8 mouse cellular contexts compared by ENCODE assay signal in genomic region chr5:30391473-30391872, GRCm38 (mm10).
A peak's percentile ranks its signal among the peaks of the same experiment; 100 is the strongest.
DNase-seq lines count a peak whose midpoint lies in the region; TF ChIP-seq lines count a peak whose summit lies in the region.

No protein-coding gene starts in this region.

- H3K36me3 ChIP-seq in E14TG2a.4 (ENCODE audit: insufficient read depth, low read length), result no peaks in the 10 kb centered on the region

- intact Hi-C loops in gastrocnemius, postnatal 36 days (cut with DNase I), result loop anchor here (2.0 kb wide), 1 partner anchor 91 kb away; no protein-coding TSS in a partner anchor

- H3K9me3 ChIP-seq in E14TG2a.4 (ENCODE audit: low read length), result no peaks in the 10 kb centered on the region

- peak; percentile 64 to 91 for DNase-seq in adrenal gland, adult (ENCODE audit: inconsistent age in 2 of 2, low spot score in 1 of 2)
- peak; percentile 68 to 80 for DNase-seq in cerebellum, postnatal 4 days (ENCODE audit: low spot score in 2 of 2)
- peak; percentile 60 to 66 for DNase-seq in gastrocnemius, postnatal 36 days
- peak; percentile 50 to 70 for DNase-seq in layer of hippocampus, adult 18-20 months (ENCODE audit: low spot score in 2 of 2)
- DNase-seq in lung, postnatal 10 days, result peak; percentile 81
- peak; percentile 52 for DNase-seq in right cerebral cortex, adult 18-20 months
- DNase-seq in urinary bladder, postnatal 14 days (ENCODE audit: low spot score), result peak; percentile 70

- peak; percentile 91 for TF ChIP-seq CTCF in E14TG2a.4 (conservative IDR thresholded peaks at IDR 0.05; ENCODE audit: low read length)

- no peaks in the 10 kb centered on the region for H3K4me1 ChIP-seq in E14TG2a.4 (replicated peaks; ENCODE audit: low read depth, low read length)

- H3K4me3 ChIP-seq in E14TG2a.4 (replicated peaks; ENCODE audit: low read length), result no peak overlapping the region

- peaks cover 4% of the 10 kb centered on the region; the same call in 1 of the 2 replicates for H3K27me3 ChIP-seq in E14TG2a.4 (ENCODE audit: insufficient read depth, low read length)
